In genomic region chr3:133579671-133580070, GRCm38 (mm10) we compare ENCODE assay signal across 27 mouse cellular contexts. TPM values are rescaled to one million over a fixed set of nuclear protein-coding genes. Genes with fewer than 3 reads are reported as not detected.
DNase-seq lines count a peak whose midpoint lies in the region; ATAC-seq and TF ChIP-seq lines count a peak whose summit lies in the region.
"Had no signal": no experiment of that assay in that cellular context is flagged by ENCODE, and none has a peak within 500 bp of the region (broad histone marks: within the 10 kb centered on the region; RNA-seq: fewer than 3 reads in every experiment).

No protein-coding gene starts in this region.

- WGBS in kidney, postnatal 0 days, result 84% methylated on average over 9 of the region's 9 CpGs

- no peak overlapping the region for H3K4me3 ChIP-seq in kidney, postnatal 0 days (replicated peaks; ENCODE audit: low read depth, low read length)
- H3K4me3 ChIP-seq: embryonic facial prominence, embryonic 12.5 days; embryonic facial prominence, embryonic 15.5 days; gastrocnemius, adult 2 months; heart, embryonic 12.5 days; heart, embryonic 15.5 days had no signal

- H3K36me3 ChIP-seq in kidney, postnatal 0 days (ENCODE audit: insufficient read depth, low read length), result no peaks in the 10 kb centered on the region
- H3K36me3 ChIP-seq: embryonic facial prominence, embryonic 12.5 days; embryonic facial prominence, embryonic 15.5 days; heart, embryonic 12.5 days; heart, embryonic 15.5 days had no signal

- H3K9ac ChIP-seq in kidney, postnatal 0 days (ENCODE audit: low read depth, low read length), result no peak overlapping the region
- H3K9ac ChIP-seq: embryonic facial prominence, embryonic 12.5 days; embryonic facial prominence, embryonic 15.5 days; forebrain, postnatal 0 days; heart, embryonic 12.5 days; heart, embryonic 15.5 days; hindbrain, embryonic 14.5 days had no signal

- no peaks in the 10 kb centered on the region for H3K27me3 ChIP-seq in kidney, postnatal 0 days (ENCODE audit: insufficient read depth, low read length)
- H3K27me3 ChIP-seq: embryonic facial prominence, embryonic 12.5 days; embryonic facial prominence, embryonic 15.5 days; heart, embryonic 12.5 days; heart, embryonic 15.5 days had no signal

- ATAC-seq in kidney, postnatal 0 days (replicated peaks; ENCODE audit: low FRiP score, low read depth), result 0 out of 2 replicates have a peak, but pooled peaks have one; percentile 46
- 0 out of 2 replicates have a peak, but pooled peaks have one; percentile 20 for ATAC-seq in megakaryocyte-erythroid progenitor cell, adult 5-6 weeks (replicated peaks; ENCODE audit: low FRiP score, low TSS enrichment, poor library complexity, severe bottlenecking)
- no peak for ATAC-seq in cerebellum, adult (ENCODE audit: insufficient number of reproducible peaks, low FRiP score, low TSS enrichment)
- ATAC-seq: activated CD4-positive, CD25-positive, alpha-beta regulatory T cell, adult 4 months; forebrain, embryonic 14.5 days; forebrain, postnatal 0 days; hindbrain, postnatal 0 days; inflammation-experienced regulatory T-cells, adult 6 months had no signal

- H3K9me3 ChIP-seq in kidney, postnatal 0 days (replicated peaks; ENCODE audit: low read length), result no peaks in the 10 kb centered on the region
- H3K9me3 ChIP-seq: embryonic facial prominence, embryonic 12.5 days; embryonic facial prominence, embryonic 15.5 days; heart, embryonic 12.5 days; heart, embryonic 15.5 days had no signal

- intact Hi-C loops in heart, postnatal 25 days (cut with DNase I), result no loop called here

- no peak overlapping the region for H3K4me2 ChIP-seq in kidney, postnatal 0 days (ENCODE audit: low read length)
- H3K4me2 ChIP-seq: embryonic facial prominence, embryonic 12.5 days; embryonic facial prominence, embryonic 15.5 days; heart, embryonic 12.5 days; heart, embryonic 15.5 days; hindbrain, embryonic 14.5 days had no signal

- no peak overlapping the region for H3K27ac ChIP-seq in kidney, postnatal 0 days
- H3K27ac ChIP-seq: embryonic facial prominence, embryonic 12.5 days; embryonic facial prominence, embryonic 15.5 days; gastrocnemius, adult 2 months; heart, embryonic 15.5 days; hindbrain, embryonic 14.5 days; hindbrain, postnatal 0 days had no signal

- no peaks in the 10 kb centered on the region for H3K4me1 ChIP-seq in kidney, postnatal 0 days (replicated peaks; ENCODE audit: insufficient read depth, low read length)
- H3K4me1 ChIP-seq: embryonic facial prominence, embryonic 12.5 days; heart, embryonic 12.5 days; heart, embryonic 15.5 days had no signal

- peak; percentile 76 for DNase-seq in heart, adult 11 months
- no peak for DNase-seq in heart, postnatal 25 days (ENCODE audit: low spot score)
- DNase-seq in kidney, postnatal 0 days (ENCODE audit: low spot score), result no peak
- no peak for DNase-seq in kidney, adult 11 months
- no peak for DNase-seq in right cerebral cortex, postnatal 10 days (ENCODE audit: low spot score in 2 of 2)
- DNase-seq: adrenal gland, adult 8-10 months; adrenal gland, postnatal 25 days; cerebellum, adult 11-12 months; cerebellum, adult 8-10 months; cerebellum, postnatal 14 days; forebrain, postnatal 0 days; gastrocnemius, adult 2 months; gastrocnemius, postnatal 14 days; heart, adult 18-20 months; heart, postnatal 10 days; heart, postnatal 4 days had no signal

- no peak for TF ChIP-seq CTCF in kidney, postnatal 0 days (IDR thresholded peaks at IDR 0.05; ENCODE audit: low read depth)

RNA-seq across cellular contexts. Expression of gene Tet2, which starts 34.7 kb away (rescaled TPM):
- total RNA-seq in heart, postnatal 25 days (2021), result 10 to 100 TPM; 20.3 to 20.6 TPM
- polyA plus RNA-seq in kidney, postnatal 0 days (2015; fragmentation: Nextera tagmentation; extraction: Ambion mirVana), result 12.5 and 13.5 TPM in 2 replicates
- 35.1 and 38.7 TPM in 2 replicates for total RNA-seq in megakaryocyte-erythroid progenitor cell, adult 5-6 weeks (2014; fragmentation: Nextera tagmentation)
- total RNA-seq in megakaryocyte-erythroid progenitor cell, adult 5-6 weeks (2017), result 26.5 and 29.9 TPM in 2 replicates
